Mouse (Mus musculus) erythroblast, embryonic 14.5 days (primary cell): Measurements from ENCODE around the gene Tekt3. TPM values are rescaled to one million over a fixed set of nuclear protein-coding genes. Genes with fewer than 3 reads are reported as not detected.

ENCODE experiments used
- H3K27me3 ChIP-seq: 2 replicates; pipeline ENCODE4 v1.6.1; 2012; ENCODE audit warnings: inconsistent platforms; ENCODE audit not compliant: control insufficient read depth
- H3K36me3 ChIP-seq: 2 replicates; pipeline ENCODE4 v1.6.1; 2012; ENCODE audit warnings: mild to moderate bottlenecking, inconsistent platforms; ENCODE audit not compliant: control insufficient read depth
- H3K4me1 ChIP-seq: 2 replicates; pipeline ENCODE4 v1.6.1; 2012; ENCODE audit warnings: inconsistent platforms; ENCODE audit not compliant: control insufficient read depth
- H3K4me3 ChIP-seq: replicated peaks from 2 replicates; pipeline ENCODE3; 2012; ENCODE audit warnings: moderate library complexity, mild to moderate bottlenecking, inconsistent platforms
- H3K9me3 ChIP-seq: 2 replicates; pipeline ENCODE4 v1.6.1; 2012; ENCODE audit warnings: low read length, inconsistent platforms, mixed read lengths; ENCODE audit not compliant: control insufficient read depth
- GATA1 ChIP-seq: IDR thresholded peaks from 2 replicates; pipeline ENCODE4 v1.6.1; 2012; ENCODE audit warnings: low read length, inconsistent platforms, mixed read lengths
- TAL1 ChIP-seq: IDR thresholded peaks from 3 replicates; pipeline ENCODE4 v1.6.1; 2012; ENCODE audit warnings: low read length, inconsistent platforms, mixed read lengths
- polyA plus RNA-seq: library from polyadenylated mRNA; stranded (reverse); fragments of >175 nt; gene quantifications from 2 replicates; pipeline ENCODE4 v1.2.3, GENCODE M21; 2012

Tekt3 gene
- polyA plus RNA-seq, 1 experiment: not detected

GRCm38 (mm10) chr11:63028131-63028530 lies 33.3 kb upstream of the Tekt3 start:
- Histone ChIP-seq H3K4me3 (no peak overlapping the region), H3K27me3 (no peaks in the 10 kb centered on the region), H3K9me3 (no peaks in the 10 kb centered on the region), H3K4me1 (no peaks in the 10 kb centered on the region), H3K36me3 (no peaks in the 10 kb centered on the region)
- no peak for TF ChIP-seq TAL1
- TF ChIP-seq GATA1: no peak

- TF ChIP-seq TAL1 (no peak), GATA1 (no peak)
- Histone ChIP-seq H3K4me1 (no peaks in the 10 kb centered on the region), H3K9me3 (no peaks in the 10 kb centered on the region), H3K4me3 (no peak overlapping the region), H3K27me3 (no peaks in the 10 kb centered on the region), H3K36me3 (no peaks in the 10 kb centered on the region)
Measured at GRCm38 (mm10) chr11:63029148-63029714, 32.2 kb upstream of the Tekt3 start.

GRCm38 (mm10) chr11:63029721-63030120 lies 31.7 kb upstream of the Tekt3 start:
- no peaks in the 10 kb centered on the region for H3K36me3 ChIP-seq
- H3K9me3 ChIP-seq: no peaks in the 10 kb centered on the region
- TF ChIP-seq TAL1: no peak
- no peak for TF ChIP-seq GATA1
- no peaks in the 10 kb centered on the region for H3K27me3 ChIP-seq
- no peak overlapping the region for H3K4me3 ChIP-seq
- no peaks in the 10 kb centered on the region for H3K4me1 ChIP-seq

GRCm38 (mm10) chr11:63035420-63036211 lies 25.8 kb upstream of the Tekt3 start:
- Histone ChIP-seq H3K4me3 (no peak overlapping the region), H3K27me3 (no peaks in the 10 kb centered on the region), H3K9me3 (no peaks in the 10 kb centered on the region), H3K36me3 (no peaks in the 10 kb centered on the region), H3K4me1 (no peaks in the 10 kb centered on the region)
- no peak for TF ChIP-seq GATA1
- no peak for TF ChIP-seq TAL1

GRCm38 (mm10) chr11:63040002-63040661 lies 21.3 kb upstream of the Tekt3 start:
- Histone ChIP-seq H3K36me3 (no peaks in the 10 kb centered on the region), H3K4me1 (no peaks in the 10 kb centered on the region), H3K27me3 (no peaks in the 10 kb centered on the region), H3K9me3 (no peaks in the 10 kb centered on the region), H3K4me3 (no peak overlapping the region)
- no peak for TF ChIP-seq TAL1
- TF ChIP-seq GATA1: no peak

- no peaks in the 10 kb centered on the region for H3K27me3 ChIP-seq
- no peaks in the 10 kb centered on the region for H3K4me1 ChIP-seq
- H3K36me3 ChIP-seq: no peaks in the 10 kb centered on the region
- no peak overlapping the region for H3K4me3 ChIP-seq
- TF ChIP-seq GATA1 (no peak), TAL1 (no peak)
- no peaks in the 10 kb centered on the region for H3K9me3 ChIP-seq
Measured at GRCm38 (mm10) chr11:63045771-63046170, 15.7 kb upstream of the Tekt3 start.

GRCm38 (mm10) chr11:63046380-63046779 lies 15.1 kb upstream of the Tekt3 start:
- no peaks in the 10 kb centered on the region for H3K36me3 ChIP-seq
- H3K4me1 ChIP-seq: no peaks in the 10 kb centered on the region
- no peaks in the 10 kb centered on the region for H3K27me3 ChIP-seq
- H3K9me3 ChIP-seq: no peaks in the 10 kb centered on the region
- no peak overlapping the region for H3K4me3 ChIP-seq
- TF ChIP-seq TAL1: no peak
- TF ChIP-seq GATA1: no peak

GRCm38 (mm10) chr11:63050362-63050932 lies 11.0 kb upstream of the Tekt3 start:
- TF ChIP-seq TAL1 (no peak), GATA1 (no peak)
- Histone ChIP-seq H3K36me3 (no peaks in the 10 kb centered on the region), H3K27me3 (no peaks in the 10 kb centered on the region), H3K4me3 (no peak overlapping the region), H3K4me1 (no peaks in the 10 kb centered on the region), H3K9me3 (no peaks in the 10 kb centered on the region)

- Histone ChIP-seq H3K4me1 (no peaks in the 10 kb centered on the region), H3K36me3 (no peaks in the 10 kb centered on the region), H3K4me3 (no peak overlapping the region), H3K9me3 (no peaks in the 10 kb centered on the region), H3K27me3 (no peaks in the 10 kb centered on the region)
- no peak for TF ChIP-seq TAL1
- no peak for TF ChIP-seq GATA1
Measured at GRCm38 (mm10) chr11:63051041-63051440, 10.4 kb upstream of the Tekt3 start.
